Mouse (Mus musculus): Measurements from ENCODE around the gene Gpr6.
A peak's percentile ranks its signal among the peaks of the same experiment; 100 is the strongest.

The Gpr6 gene

DNA sequence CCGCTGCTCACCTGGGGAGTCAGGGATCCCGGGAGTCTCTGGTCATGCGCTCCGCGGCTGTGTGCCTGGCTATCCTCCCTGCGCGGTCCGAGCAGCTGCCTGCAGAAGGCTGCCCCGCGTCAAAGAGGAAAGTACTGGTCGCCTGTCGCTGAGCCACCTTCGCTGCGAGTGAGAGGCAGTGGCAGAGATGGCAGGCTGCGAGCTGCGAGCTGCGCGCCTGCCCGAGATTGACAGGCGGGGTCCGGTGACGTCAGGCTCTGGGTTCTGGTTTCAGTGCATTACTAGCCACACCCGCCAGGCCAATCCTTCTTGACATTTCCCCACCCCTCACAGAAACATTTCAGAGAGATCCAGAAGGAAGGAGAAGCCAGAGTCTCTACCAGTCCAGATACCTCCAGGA is at the start of gene Gpr6:
Gene Gpr6, minus strand, starts transcription at position 170 of the 400 bp plus-strand sequence.
- DNase-seq (ENCODE audit: low spot score) = peak; percentile 90

- DNase-seq (ENCODE audit: low spot score) = no peak
These were observed 28.0 kb upstream of the Gpr6 start for GRCm38 (mm10) chr10:41100060-41100459.

GRCm38 (mm10) chr10:41098137-41098536 is 26.1 kb upstream of the Gpr6 start:
- DNase-seq (ENCODE audit: low spot score) = no peak

GRCm38 (mm10) chr10:41088852-41089251 is 16.8 kb upstream of the Gpr6 start:
- no peak for DNase-seq (ENCODE audit: low spot score)

DNA sequence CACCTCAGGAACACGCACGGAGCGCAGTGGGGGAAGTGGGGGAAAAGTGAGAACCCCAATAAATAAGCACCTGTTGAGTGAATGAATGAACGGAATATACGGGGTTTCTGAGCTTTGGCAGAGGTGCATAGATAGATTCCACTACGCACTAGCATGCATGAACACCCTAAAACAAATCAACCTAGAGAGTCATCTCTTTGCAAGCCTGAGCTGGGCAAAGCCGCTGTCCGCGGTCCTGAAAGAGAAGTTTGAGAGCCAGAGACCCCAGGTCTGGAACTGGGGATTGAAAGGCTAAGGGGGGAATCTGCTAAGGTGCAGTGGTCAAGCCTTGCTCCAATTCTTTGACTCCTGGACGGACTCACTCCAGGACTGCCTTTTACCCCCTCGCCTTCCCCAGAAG is 389 bp downstream of the Gpr6 start:
- DNase-seq (ENCODE audit: low spot score) = peak; percentile 51

DNA sequence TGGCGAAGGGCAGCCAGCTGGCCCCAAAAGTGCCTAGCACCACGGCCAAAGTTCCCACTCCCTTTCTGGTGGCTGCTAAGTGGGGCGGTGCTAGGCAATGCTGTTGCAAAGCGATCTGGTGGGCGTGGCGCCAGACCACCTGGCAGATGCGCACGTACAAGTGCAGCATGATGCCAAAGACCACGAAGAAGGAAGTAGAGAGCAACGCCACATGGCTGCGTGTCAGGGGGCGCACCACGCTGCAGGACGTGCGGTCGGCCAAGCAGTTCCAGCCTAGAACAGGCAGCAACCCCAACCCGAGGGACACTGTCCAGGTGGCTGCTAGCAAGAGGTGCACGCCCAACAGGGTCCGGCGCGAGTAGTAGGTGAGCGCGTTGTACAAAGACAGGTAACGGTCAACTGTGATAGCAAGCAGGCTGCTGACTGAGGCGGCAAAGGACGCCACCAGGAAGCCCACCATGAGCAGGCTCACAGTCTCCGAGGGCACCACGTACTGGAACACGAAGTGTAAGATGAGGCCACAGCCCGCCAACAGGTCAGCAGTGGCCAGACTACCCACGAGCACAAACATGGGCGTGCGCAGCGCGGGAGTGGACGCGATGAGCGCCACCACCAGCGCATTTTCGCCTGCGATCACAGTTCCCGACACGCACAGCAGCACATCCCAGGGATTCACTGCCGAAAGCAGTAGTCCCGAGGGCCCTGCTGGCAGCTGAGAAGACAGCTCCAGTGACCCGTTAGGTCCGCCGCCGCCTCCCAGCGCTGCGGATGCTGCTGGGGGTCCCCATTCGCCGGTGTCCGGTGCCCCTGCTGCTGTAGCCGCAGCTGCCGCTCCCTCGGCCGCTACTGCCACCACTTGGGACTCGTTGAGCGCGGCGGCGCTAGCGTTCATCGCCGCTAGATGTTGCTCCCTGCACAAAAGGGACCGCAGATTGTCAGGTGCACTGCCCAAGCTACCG is 1.1 kb downstream of the Gpr6 start:
- DNase-seq (ENCODE audit: low spot score) = peak; percentile 87

DNA sequence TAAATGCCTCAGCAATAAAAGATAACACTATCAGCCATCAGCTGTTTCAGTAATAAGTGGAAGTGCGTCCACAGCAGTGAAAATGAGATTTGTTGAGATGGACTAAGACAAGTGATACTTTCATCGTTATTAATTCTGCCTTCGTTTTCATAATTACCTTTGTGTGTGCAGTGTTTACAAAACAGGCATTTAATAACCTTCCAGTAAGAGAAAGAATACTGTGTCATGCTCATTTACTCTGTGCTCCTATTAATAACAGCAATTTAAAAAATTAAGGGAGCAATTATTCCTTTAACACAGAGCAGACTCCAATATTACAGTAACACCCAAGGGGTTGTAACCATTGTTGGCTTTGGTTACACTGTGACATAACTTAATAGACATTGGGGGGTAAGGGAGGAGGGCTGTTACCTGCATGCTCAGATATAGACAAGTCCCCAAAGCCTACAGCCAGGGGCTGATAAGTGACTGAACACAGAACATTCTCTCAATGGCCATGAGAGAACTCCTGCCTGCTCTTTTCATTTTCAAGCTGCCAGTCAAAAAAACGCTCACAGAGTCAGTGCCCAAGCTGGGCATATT is 11.7 kb downstream of the Gpr6 start:
- no peak for DNase-seq (ENCODE audit: low spot score)

DNA sequence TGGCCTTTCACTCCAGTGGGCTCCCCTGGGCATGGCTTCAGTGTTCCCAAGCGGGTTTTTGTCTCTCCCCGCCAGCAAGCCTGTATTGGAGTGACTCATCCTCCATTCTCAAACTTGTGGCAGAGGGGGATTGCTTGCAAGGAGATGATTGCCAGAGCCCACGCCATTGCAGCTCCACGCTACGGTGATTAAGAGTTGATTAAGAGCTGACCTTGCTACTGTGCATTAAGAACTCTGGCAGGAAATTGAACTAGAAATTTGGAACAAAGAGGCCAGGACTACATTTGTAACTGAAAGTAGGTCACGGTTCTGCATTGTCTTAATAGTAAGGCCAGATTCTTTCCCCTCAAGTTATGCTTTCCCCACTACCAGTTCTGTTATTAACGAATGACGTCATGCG is 16.5 kb downstream of the Gpr6 start:
- peak; percentile 91 for DNase-seq (ENCODE audit: low spot score)

- DNase-seq (ENCODE audit: low spot score) = peak; percentile 70
These were observed 18.1 kb downstream of the Gpr6 start for GRCm38 (mm10) chr10:41054005-41054404.

- DNase-seq (ENCODE audit: low spot score) = no peak
These were observed 29.8 kb downstream of the Gpr6 start for GRCm38 (mm10) chr10:41042272-41042671.

GRCm38 (mm10) chr10:41041478-41041877 is 30.6 kb downstream of the Gpr6 start:
- no peak for DNase-seq (ENCODE audit: low spot score)

DNA sequence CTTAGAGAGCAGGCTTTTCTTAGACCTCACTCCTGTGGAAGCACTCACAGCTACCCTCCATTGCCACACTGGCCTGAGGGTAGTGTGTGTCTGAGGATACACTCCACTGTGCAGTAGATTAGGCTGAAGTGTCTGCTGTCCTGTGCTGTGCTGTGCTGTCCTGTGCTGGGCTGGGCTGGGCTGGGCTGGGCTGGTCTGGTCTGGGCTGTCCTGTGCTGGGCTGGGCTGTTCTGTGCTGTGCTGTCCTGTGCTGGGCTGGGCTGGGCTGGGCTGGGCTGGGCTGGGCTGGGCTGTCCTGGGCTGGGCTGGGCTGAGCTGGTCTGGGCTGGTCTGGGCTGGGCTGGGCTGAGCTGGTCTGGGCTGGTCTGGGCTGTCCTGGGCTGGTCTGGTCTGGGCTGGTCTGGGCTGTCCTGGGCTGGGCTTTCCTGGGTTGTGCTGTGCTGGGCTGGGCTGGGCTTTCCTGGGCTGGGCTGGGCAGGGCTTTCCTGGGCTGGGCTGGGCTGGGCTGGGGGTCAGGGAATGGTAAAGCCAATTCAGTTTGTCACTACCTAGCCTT is 31.5 kb downstream of the Gpr6 start:
- DNase-seq (ENCODE audit: low spot score) = no peak

DNA sequence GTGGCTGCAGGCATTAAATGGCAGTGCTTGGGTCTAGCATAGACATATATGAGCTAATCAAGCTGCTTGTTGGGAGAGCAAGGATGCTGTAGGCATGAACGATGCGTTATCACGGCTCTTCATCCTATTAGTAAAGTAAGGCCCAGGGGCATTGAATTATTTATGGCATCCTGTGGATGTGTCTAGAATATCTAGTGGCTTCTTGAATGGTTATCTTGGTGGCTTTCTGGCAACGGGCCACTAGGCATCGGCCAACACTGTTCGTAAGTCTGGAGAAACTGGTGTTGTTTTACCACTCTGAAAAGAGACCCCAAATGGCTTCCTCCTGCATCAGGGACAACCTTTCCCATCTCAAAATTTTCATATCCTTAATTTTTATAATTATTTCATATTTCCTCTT is 33.6 kb downstream of the Gpr6 start:
- DNase-seq (ENCODE audit: low spot score) = no peak

GRCm38 (mm10) chr10:41037722-41038121 is 34.4 kb downstream of the Gpr6 start:
- no peak for DNase-seq (ENCODE audit: low spot score)

DNA sequence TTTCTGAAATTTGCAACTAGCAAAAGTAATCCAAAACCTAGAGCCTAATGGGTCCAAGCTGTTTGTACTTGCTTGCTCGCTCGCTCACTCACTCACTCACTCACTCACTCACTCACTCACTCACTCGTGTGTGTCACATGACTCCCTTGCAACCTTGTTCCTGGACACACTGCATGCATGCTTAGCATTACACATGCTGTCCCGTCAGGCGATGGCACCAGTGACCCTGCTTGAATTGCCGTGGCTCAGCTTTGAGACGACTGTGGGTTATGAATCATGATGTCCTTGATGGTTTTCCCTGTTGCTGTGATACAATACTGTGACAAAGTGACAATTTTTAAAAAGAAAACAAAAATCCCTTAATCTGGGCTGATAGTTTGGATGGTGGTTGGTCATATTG is 39.3 kb downstream of the Gpr6 start:
- no peak for DNase-seq (ENCODE audit: low spot score)

DNA sequence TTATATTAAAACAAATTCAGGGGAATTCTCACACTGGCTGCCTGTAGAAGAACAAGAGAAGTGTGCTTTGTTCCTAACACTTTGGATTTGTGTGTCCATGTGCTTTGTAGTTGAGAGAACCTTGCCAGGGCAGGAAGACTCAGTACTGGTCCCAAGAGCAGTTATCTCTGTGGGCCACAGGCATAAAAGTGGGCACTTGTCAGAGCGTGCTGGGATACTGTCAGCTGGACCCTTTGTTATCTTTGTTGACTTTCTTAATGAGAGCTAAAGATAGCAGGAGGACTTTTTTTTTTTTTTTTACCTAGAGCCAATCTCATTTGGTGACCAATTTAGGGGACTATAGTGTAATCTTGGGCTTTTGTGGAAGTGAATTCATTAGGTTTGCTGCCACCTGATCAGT is 47.2 kb downstream of the Gpr6 start:
- DNase-seq (ENCODE audit: low spot score) = no peak

DNA sequence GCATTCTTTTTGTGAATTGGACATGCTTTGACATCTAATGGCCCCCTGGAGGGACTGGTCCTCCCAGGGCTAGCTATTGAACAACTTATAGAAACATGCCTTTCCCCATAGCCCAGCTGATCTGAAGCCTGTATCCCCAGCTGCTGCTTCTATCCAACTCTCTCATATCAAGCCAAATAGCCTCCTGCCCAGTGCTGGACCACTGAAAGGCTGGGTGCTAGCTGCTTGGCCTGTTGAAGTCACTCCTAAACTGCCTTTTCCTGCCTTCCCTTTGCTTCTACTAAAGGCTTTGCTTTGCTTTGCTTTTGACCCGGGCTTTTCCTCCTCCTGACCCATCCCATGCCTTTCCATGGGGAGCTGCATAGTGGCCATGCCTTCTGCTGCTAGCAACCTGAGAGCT is 47.7 kb downstream of the Gpr6 start:
- no peak for DNase-seq (ENCODE audit: low spot score)

- DNase-seq (ENCODE audit: low spot score) = no peak
These were observed 49.9 kb downstream of the Gpr6 start for GRCm38 (mm10) chr10:41022226-41022625.
